Mouse (Mus musculus): ENCODE measurements around the gene Gzme. TPM values are rescaled to one million over a fixed set of nuclear protein-coding genes. Genes with fewer than 3 reads are reported as not detected.
"Not testable (repeated sequence)": the region's sequence is repeated elsewhere in the genome, so short reads cannot be mapped to it uniquely, and the experiment has no call there.

The Gzme gene
- not detected in 2 replicates for polyA plus RNA-seq (2012; rRNA removed)

GRCm38 (mm10) chr14:56120525-56120924 lies at the start of gene Gzme:
Gzme (minus strand) TSS chr14:56120625.
- no peak within 1 kb of the TSS for H3K4me3 ChIP-seq (ENCODE audit: insufficient read depth, low read length)
- TF ChIP-seq POLR2A (IDR thresholded peaks at IDR 0.05; ENCODE audit: extremely low read depth, insufficient read depth, low read length) (no peak), CTCF (IDR thresholded peaks at IDR 0.05; ENCODE audit: extremely low read depth, insufficient read depth, low read length) (no peak)
- H3K4me1 ChIP-seq (ENCODE audit: control insufficient read depth, insufficient read depth, low read length), result no peaks in the 10 kb centered on the region
- no peak within 1 kb of the TSS for H3K27ac ChIP-seq (ENCODE audit: insufficient read depth, low read length)

DNA sequence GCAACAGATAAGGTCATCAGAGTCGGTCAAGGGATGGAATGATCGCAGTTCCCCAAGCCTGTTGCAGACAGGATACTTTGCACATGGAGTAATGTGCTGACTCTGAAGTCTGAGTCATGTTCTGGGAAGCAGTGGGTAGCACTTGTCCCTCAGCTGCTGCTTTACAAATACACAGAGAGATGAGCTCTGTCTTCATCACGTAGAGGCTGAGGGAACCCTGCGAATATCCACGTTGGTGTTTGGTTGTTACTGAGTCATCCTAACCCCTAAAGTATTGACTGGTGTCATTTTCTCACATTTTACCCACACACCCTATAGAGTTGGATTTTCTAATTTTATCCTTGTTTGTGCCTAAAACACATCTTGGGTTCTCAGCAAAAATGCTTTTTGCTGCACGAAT lies 47.6 kb upstream of the Gzme start:
- Histone ChIP-seq H3K27ac (ENCODE audit: insufficient read depth, low read length) (no peak overlapping the region), H3K4me3 (ENCODE audit: insufficient read depth, low read length) (no peak overlapping the region), H3K4me1 (ENCODE audit: control insufficient read depth, insufficient read depth, low read length) (peaks cover 2% of the 10 kb centered on the region; the same call in 1 of the 2 replicates)
- TF ChIP-seq POLR2A (IDR thresholded peaks at IDR 0.05; ENCODE audit: extremely low read depth, insufficient read depth, low read length), result no peak
- TF ChIP-seq CTCF (IDR thresholded peaks at IDR 0.05; ENCODE audit: extremely low read depth, insufficient read depth, low read length), result no peak

DNA sequence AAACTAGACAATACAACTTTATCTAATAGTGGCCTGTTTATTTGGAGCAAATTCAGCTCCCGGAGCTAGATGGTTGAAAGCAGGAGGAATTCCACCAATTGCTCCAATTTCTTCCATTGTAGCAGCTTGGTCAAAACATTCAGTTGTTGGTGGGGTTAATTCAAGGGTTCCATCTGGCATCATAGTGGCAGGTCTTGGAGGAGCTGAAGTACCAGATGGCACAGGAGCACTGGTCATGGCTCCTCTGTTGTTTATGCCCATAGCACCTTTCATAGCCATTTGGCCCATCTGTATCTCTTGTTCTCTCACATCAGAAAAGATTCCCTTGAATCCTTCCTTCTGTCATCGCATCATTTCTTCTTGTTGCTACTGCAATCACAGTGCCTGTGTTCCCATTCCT lies 41.7 kb upstream of the Gzme start:
- Histone ChIP-seq H3K27ac (ENCODE audit: insufficient read depth, low read length) (no peak overlapping the region), H3K4me1 (ENCODE audit: control insufficient read depth, insufficient read depth, low read length) (no peaks in the 10 kb centered on the region), H3K4me3 (ENCODE audit: insufficient read depth, low read length) (no peak overlapping the region)
- no peak for TF ChIP-seq CTCF (IDR thresholded peaks at IDR 0.05; ENCODE audit: extremely low read depth, insufficient read depth, low read length)
- no peak for TF ChIP-seq POLR2A (IDR thresholded peaks at IDR 0.05; ENCODE audit: extremely low read depth, insufficient read depth, low read length)

- not testable (repeated sequence) for H3K4me3 ChIP-seq (ENCODE audit: insufficient read depth, low read length); H3K27ac ChIP-seq (ENCODE audit: insufficient read depth, low read length); H3K4me1 ChIP-seq (ENCODE audit: control insufficient read depth, insufficient read depth, low read length)
Measured at GRCm38 (mm10) chr14:56159479-56159878, 39.1 kb upstream of the Gzme start, which contains the start of gene Gzmg. Gzmg (minus strand) TSS chr14:56159579.

GRCm38 (mm10) chr14:56155340-56155739 lies 34.9 kb upstream of the Gzme start:
- H3K27ac ChIP-seq (ENCODE audit: insufficient read depth, low read length), result no peak overlapping the region
- no peak overlapping the region for H3K4me3 ChIP-seq (ENCODE audit: insufficient read depth, low read length)
- TF ChIP-seq CTCF (IDR thresholded peaks at IDR 0.05; ENCODE audit: extremely low read depth, insufficient read depth, low read length) (0 out of 2 replicates have a peak, but pooled peaks have one; percentile 6), POLR2A (IDR thresholded peaks at IDR 0.05; ENCODE audit: extremely low read depth, insufficient read depth, low read length) (no peak)
- H3K4me1 ChIP-seq (ENCODE audit: control insufficient read depth, insufficient read depth, low read length), result no peaks in the 10 kb centered on the region

DNA sequence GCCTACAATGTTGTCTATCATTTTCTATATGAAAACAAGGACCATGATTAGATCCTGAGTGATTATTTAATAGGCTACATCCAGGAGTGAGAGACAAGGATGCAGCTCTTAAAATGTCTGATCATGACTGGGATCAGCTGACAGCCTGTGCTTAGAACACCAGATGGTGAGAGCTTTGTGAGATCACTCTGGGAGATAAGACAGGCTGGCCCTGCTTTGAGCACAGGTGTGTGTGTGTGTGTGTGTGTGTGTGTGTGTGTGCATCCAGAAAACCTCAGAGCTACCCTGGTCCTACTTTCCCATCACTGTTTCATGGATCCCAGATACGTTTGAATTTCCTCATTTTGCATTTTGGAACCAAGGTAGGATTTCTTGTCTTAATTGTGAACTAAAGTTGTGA lies 13.2 kb upstream of the Gzme start:
- not testable (repeated sequence) for H3K27ac ChIP-seq (ENCODE audit: insufficient read depth, low read length); H3K4me1 ChIP-seq (ENCODE audit: control insufficient read depth, insufficient read depth, low read length); H3K4me3 ChIP-seq (ENCODE audit: insufficient read depth, low read length)

GRCm38 (mm10) chr14:56132508-56132907 lies 12.1 kb upstream of the Gzme start, which contains the start of gene Gzmd:
Gzmd (minus strand) TSS chr14:56132608.
- H3K4me3 ChIP-seq (ENCODE audit: insufficient read depth, low read length); H3K27ac ChIP-seq (ENCODE audit: insufficient read depth, low read length); H3K4me1 ChIP-seq (ENCODE audit: control insufficient read depth, insufficient read depth, low read length): not testable (repeated sequence)

- H3K27ac ChIP-seq (ENCODE audit: insufficient read depth, low read length), result no peak overlapping the region
- TF ChIP-seq POLR2A (IDR thresholded peaks at IDR 0.05; ENCODE audit: extremely low read depth, insufficient read depth, low read length), result no peak
- TF ChIP-seq CTCF (IDR thresholded peaks at IDR 0.05; ENCODE audit: extremely low read depth, insufficient read depth, low read length), result no peak
- no peak overlapping the region for H3K4me3 ChIP-seq (ENCODE audit: insufficient read depth, low read length)
- H3K4me1 ChIP-seq (ENCODE audit: control insufficient read depth, insufficient read depth, low read length), result no peaks in the 10 kb centered on the region
Measured at GRCm38 (mm10) chr14:56128341-56128740, 7.9 kb upstream of the Gzme start.

- Histone ChIP-seq H3K4me1 (ENCODE audit: control insufficient read depth, insufficient read depth, low read length) (no peaks in the 10 kb centered on the region), H3K27ac (ENCODE audit: insufficient read depth, low read length) (no peak overlapping the region), H3K4me3 (ENCODE audit: insufficient read depth, low read length) (no peak overlapping the region)
- TF ChIP-seq CTCF (IDR thresholded peaks at IDR 0.05; ENCODE audit: extremely low read depth, insufficient read depth, low read length) (no peak), POLR2A (IDR thresholded peaks at IDR 0.05; ENCODE audit: extremely low read depth, insufficient read depth, low read length) (no peak)
Measured at GRCm38 (mm10) chr14:56123516-56123915, 3.1 kb upstream of the Gzme start.

DNA sequence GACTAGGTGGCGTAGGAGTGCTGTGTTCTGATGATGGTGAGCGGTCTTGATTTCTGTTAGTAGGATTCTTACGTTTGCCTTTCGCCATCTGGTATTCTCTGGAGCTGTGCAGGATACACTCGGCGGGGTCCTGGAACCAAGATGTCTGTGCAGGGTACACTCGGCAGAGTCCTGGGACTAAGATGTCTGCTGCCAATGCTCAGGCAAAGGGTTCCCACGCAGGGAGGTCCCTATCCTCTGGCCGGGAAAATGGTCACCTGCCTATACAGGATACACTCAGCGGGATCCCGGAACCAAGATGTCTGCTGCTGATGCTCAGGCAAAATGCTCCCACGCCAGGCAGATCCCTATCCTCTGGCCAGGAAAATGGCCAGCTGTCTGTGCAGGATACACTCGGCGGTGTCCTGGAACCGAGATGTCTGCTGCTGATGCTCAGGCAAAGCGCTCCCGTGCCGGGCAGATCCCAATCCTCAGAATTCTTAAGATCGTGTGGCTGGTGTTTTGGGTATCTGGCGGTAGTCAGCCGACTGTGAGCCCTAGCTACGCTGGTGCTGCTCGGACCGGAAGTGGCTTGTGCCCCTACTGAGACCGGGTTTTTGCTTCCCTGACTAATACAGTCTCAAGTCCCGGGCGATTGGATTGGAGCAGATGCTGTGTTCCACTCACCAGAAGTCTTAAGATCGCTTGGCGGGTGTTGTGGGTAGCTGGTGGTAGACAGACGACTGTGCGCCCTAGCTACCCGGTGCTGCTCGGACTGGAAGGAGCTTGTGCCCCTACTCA lies 4.7 kb downstream of the Gzme start:
- not testable (repeated sequence) for H3K4me1 ChIP-seq (ENCODE audit: control insufficient read depth, insufficient read depth, low read length); H3K27ac ChIP-seq (ENCODE audit: insufficient read depth, low read length); H3K4me3 ChIP-seq (ENCODE audit: insufficient read depth, low read length)

Data from cortical plate, adult 2 months (tissue).